Mouse (Mus musculus) thymus, adult 2 months (tissue): ENCODE measurements at regions not wholly inside any gene's neighbourhood (a gene's known extent, or its start where the extent isn't known, plus 50 kb on each side); places are given as distances from the start of the nearest gene placed in this dataset.

ENCODE experiments used
- CTCF ChIP-seq: fragments of 200-500 bp; IDR thresholded peaks from 2 replicates; pipeline ENCODE4 v1.5.1; 2012; ENCODE audit warnings: mild to moderate bottlenecking, control low read depth, low read length, moderate library complexity, borderline replicate concordance; ENCODE audit not compliant: control insufficient read depth, poor library complexity, insufficient read depth; ENCODE audit errors: extremely low read depth
- POLR2A ChIP-seq: fragments of 200-500 bp; IDR thresholded peaks from 2 replicates; pipeline ENCODE4 v1.6.1; 2012; ENCODE audit warnings: mild to moderate bottlenecking, low read length, control low read depth, moderate library complexity; ENCODE audit not compliant: control insufficient read depth, poor library complexity, insufficient read depth; ENCODE audit errors: extremely low read depth

- TF ChIP-seq POLR2A (no peak), CTCF (no peak)
Observed at GRCm38 (mm10) chr3:41213533-41213932, 130.7 kb upstream of the Pgrmc2 start.
